Mouse (Mus musculus) midbrain, embryonic 16.5 days (tissue): ENCODE measurements around the gene Soat2. TPM values are rescaled to one million over a fixed set of nuclear protein-coding genes. Genes with fewer than 3 reads are reported as not detected.

Experiments used
- ATAC-seq: fragments of 200-750 bp; cut with Nextera tagmentation; 2 replicates; pipeline ENCODE4 v1.8.0; 2017; ENCODE audit warnings: moderate TSS enrichment
- H3K27ac ChIP-seq: fragments of 300-500 bp; sonication (generic); 2 replicates; pipeline ENCODE4 v1.5.1; 2014; ENCODE audit warnings: mild to moderate bottlenecking, low read length, mixed read lengths
- H3K27me3 ChIP-seq: fragments of 300-500 bp; sonication (generic); 2 replicates; pipeline ENCODE4 v1.6.1; 2014; ENCODE audit warnings: low read depth, low read length, mixed read lengths; ENCODE audit not compliant: control insufficient read depth, insufficient read depth
- H3K36me3 ChIP-seq: fragments of 300-500 bp; sonication (generic); 2 replicates; pipeline ENCODE4 v1.6.1; 2014; ENCODE audit warnings: mild to moderate bottlenecking, low read length, moderate library complexity, mixed read lengths; ENCODE audit not compliant: control insufficient read depth, insufficient read depth
- H3K4me1 ChIP-seq: fragments of 300-500 bp; sonication (generic); 2 replicates; pipeline ENCODE4 v1.6.1; 2014; ENCODE audit warnings: mild to moderate bottlenecking, low read length, mixed read lengths; ENCODE audit not compliant: control insufficient read depth, insufficient read depth
- H3K4me2 ChIP-seq: fragments of 300-500 bp; sonication (generic); 2 replicates; pipeline ENCODE4 v1.6.1; 2014; ENCODE audit warnings: mild to moderate bottlenecking, low read length, mixed read lengths
- H3K4me3 ChIP-seq: fragments of 300-500 bp; sonication (generic); 2 replicates; pipeline ENCODE4 v1.5.1; 2014; ENCODE audit warnings: low read depth, mild to moderate bottlenecking, low read length, moderate library complexity, mixed read lengths
- H3K9ac ChIP-seq: fragments of 300-500 bp; sonication (generic); 2 replicates; pipeline ENCODE4 v1.6.1; 2014; ENCODE audit warnings: low read depth, low read length, mixed read lengths
- H3K9me3 ChIP-seq: fragments of 300-500 bp; sonication (generic); replicated peaks from 2 replicates; pipeline ENCODE4 v1.6.1; 2014; ENCODE audit warnings: mild to moderate bottlenecking, low read length, mixed read lengths; ENCODE audit not compliant: control insufficient read depth, poor library complexity, severe bottlenecking
- WGBS: fragments of 180-500 bp; shearing (Covaris S2); extraction: QIAGEN DNeasy Blood & Tissue Kit; methylation state at CpG from one replicate; pipeline ENCODE4 v1.1.7; 2014; 5-methylcytosine and 5-hydroxymethylcytosine counted together
- polyA plus RNA-seq: library from polyadenylated mRNA; unstranded; fragments of >200 nt; fragmentation: Nextera tagmentation; extraction: Ambion mirVana; gene quantifications from 2 replicates; pipeline ENCODE4 v1.2.1, GENCODE M21; 2015

Gene Soat2
- 0.21 TPM in 1 of 2 replicates, not detected in the other for polyA plus RNA-seq

DNA sequence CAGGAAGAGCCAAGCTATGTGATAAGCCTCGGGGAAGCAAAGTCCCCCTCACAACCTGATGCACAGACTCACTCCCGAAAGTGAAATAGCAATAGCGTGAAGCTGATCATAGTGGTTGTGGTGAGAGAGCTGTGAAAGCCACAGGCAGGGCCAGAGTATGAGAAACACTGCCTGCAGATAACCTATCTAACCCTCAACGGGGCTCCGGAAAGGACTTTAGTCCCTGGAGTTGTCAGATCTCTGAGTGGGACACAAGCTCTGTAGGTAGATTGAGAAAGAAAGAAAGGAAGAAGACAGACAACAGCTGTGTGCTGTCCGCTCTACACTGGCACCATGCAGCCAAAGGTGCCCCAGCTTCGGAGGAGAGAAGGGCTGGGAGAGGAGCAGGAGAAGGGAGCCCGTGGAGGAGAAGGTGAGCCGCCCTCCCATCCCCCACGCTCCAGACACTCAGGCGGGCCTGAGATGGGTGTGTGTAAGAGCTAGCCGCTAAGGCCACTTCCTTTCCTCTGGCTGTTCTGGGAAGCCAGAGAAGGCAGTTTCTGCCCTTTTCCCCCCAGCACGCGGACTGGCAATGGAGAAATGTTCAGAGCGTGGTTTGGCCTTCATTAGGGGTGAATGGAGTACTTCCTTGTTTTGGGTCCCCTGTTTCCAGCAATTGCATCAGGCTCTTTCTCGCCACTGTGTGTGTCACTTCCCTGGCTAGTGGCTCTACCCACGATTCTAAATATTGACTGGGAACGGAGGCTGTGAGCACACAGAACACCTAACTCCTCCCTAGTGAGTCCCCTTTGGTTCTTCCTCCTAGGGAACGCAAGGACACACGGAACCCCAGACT is at the start of gene Soat2:
Gene Soat2, plus strand, starts transcription at position 226 of the 835 bp plus-strand sequence.
- Histone ChIP-seq H3K36me3 (no peaks in the 10 kb centered on the region), H3K9ac (no peak within 1 kb of the TSS), H3K9me3 (no peaks in the 10 kb centered on the region), H3K4me3 (no peak within 1 kb of the TSS), H3K27me3 (peaks cover 5% of the 10 kb centered on the region), H3K4me1 (no peaks in the 10 kb centered on the region), H3K4me2 (no peak within 1 kb of the TSS), H3K27ac (no peak within 1 kb of the TSS)
- ATAC-seq: no peak
- WGBS: 62% methylated on average over 20 of the region's 20 CpGs

GRCm38 (mm10) chr15:102100996-102101671 is 49.2 kb upstream of the Soat2 start:
- Histone ChIP-seq H3K9me3 (no peaks in the 10 kb centered on the region), H3K36me3 (0 out of 2 replicates have a peak, but pooled peaks cover 6% of the 10 kb centered on the region), H3K4me2 (peak overlapping the region; percentile 90), H3K9ac (peak overlapping the region; percentile 18; the same call in 1 of the 2 replicates), H3K4me3 (peak overlapping the region; percentile 56), H3K27me3 (peaks cover 16% of the 10 kb centered on the region), H3K27ac (peak overlapping the region; percentile 41; the same call in 1 of the 2 replicates), H3K4me1 (peaks cover 8% of the 10 kb centered on the region; the same call in 1 of the 2 replicates)
- 27% methylated on average over 10 of the region's 10 CpGs for WGBS
- no peak for ATAC-seq

DNA sequence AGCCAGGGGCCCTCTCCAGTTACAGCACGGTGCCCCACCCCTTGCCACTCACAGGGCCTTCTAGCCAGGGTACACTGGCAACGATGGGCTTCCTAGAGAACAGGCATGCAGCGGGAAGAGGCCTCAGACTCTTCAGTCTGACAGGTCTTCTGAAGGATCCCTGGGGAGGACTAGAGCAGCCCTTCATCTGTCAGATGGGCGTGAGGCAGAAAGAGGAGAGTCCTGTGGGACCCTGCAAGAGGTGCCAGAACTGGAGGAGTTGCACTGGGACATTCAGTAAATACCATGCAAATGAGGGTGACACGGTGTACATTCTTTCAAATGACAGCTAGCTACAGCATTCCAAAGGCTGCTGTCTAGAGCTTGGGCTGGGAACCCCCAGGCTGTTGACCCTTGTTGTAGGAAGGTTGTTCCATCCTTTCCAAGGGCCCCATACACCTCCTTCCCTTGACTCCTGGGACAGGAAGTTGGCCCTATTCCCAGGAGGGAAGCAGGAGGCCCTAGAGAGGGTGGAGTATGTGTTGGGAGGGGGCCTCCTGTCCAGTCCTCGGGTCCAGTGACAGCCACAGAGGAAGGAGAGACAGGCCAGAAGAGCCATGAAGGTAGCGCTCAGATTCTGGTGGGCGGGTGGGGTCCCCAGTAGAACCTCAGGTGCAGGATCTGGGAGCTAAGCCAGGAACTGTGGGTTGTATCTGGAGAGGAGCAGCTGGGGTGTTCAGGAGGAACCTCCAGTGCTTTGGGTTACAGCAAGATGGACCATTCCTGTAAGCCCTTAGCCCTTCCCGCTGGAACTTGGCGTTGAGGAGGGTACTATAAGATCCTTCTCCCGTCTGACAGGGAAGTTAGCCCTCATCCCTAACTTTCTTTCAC is 48.4 kb upstream of the Soat2 start:
- WGBS: 37% methylated on average over 11 of the region's 11 CpGs
- no peak for ATAC-seq
- H3K4me3 ChIP-seq: no peak overlapping the region
- H3K9ac ChIP-seq: peak overlapping the region; percentile 18; the same call in 1 of the 2 replicates
- peak overlapping the region; percentile 61; the same call in 1 of the 2 replicates for H3K27ac ChIP-seq
- no peaks in the 10 kb centered on the region for H3K9me3 ChIP-seq
- H3K4me2 ChIP-seq: peak overlapping the region; percentile 9; the same call in 1 of the 2 replicates
- peaks cover 13% of the 10 kb centered on the region; the same call in 1 of the 2 replicates for H3K4me1 ChIP-seq
- H3K36me3 ChIP-seq: 0 out of 2 replicates have a peak, but pooled peaks cover 6% of the 10 kb centered on the region
- peaks cover 23% of the 10 kb centered on the region for H3K27me3 ChIP-seq

- H3K4me3 ChIP-seq: peak overlapping the region; percentile 10
- no peak for ATAC-seq
- 0 out of 2 replicates have a peak, but pooled peaks cover 2% of the 10 kb centered on the region for H3K36me3 ChIP-seq
- H3K9ac ChIP-seq: no peak overlapping the region
- peak overlapping the region; percentile 61; the same call in 1 of the 2 replicates for H3K27ac ChIP-seq
- 13% methylated on average over 5 of the region's 6 CpGs for WGBS
- H3K27me3 ChIP-seq: peaks cover 25% of the 10 kb centered on the region
- no peaks in the 10 kb centered on the region for H3K9me3 ChIP-seq
- peaks cover 19% of the 10 kb centered on the region for H3K4me1 ChIP-seq
- peak overlapping the region; percentile 9; the same call in 1 of the 2 replicates for H3K4me2 ChIP-seq
Observed at GRCm38 (mm10) chr15:102102548-102103121, 47.7 kb upstream of the Soat2 start.

DNA sequence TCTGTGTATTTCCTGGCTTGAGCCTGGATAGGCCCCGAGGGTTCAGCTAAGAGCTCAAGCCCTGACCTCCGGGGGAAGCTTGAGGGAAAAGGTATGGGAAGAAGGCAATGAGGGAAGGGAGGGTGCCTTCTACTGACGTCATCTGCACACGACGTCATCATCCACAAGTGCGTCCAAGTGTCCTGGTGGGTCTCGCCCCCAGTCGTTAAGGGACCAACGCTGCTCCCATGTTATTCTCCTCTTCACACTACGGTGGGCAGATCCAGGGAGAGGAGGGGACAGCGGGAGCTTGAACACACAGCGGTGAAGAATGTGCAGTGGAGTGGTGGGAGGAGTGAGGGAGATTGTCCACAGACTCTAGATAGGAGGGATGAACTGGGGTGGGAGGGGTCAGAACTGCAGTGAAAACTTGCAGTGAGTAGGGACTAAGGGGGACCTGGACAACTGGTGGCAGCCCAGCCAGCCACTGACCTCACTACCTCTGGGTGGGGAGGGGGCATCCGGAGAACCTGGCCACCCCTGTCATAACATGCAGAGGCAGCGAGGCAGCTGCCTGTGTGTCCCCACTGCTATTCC is 46.9 kb upstream of the Soat2 start:
- peak overlapping the region; percentile 8; the same call in 1 of the 2 replicates for H3K27ac ChIP-seq
- H3K4me2 ChIP-seq: peak overlapping the region; percentile 10; the same call in 1 of the 2 replicates
- WGBS: 4% methylated on average over 14 of the region's 14 CpGs
- no peaks in the 10 kb centered on the region for H3K36me3 ChIP-seq
- peaks cover 25% of the 10 kb centered on the region for H3K27me3 ChIP-seq
- no peaks in the 10 kb centered on the region for H3K9me3 ChIP-seq
- peaks cover 19% of the 10 kb centered on the region for H3K4me1 ChIP-seq
- H3K9ac ChIP-seq: no peak overlapping the region
- H3K4me3 ChIP-seq: peak overlapping the region; percentile 10
- ATAC-seq: no peak

DNA sequence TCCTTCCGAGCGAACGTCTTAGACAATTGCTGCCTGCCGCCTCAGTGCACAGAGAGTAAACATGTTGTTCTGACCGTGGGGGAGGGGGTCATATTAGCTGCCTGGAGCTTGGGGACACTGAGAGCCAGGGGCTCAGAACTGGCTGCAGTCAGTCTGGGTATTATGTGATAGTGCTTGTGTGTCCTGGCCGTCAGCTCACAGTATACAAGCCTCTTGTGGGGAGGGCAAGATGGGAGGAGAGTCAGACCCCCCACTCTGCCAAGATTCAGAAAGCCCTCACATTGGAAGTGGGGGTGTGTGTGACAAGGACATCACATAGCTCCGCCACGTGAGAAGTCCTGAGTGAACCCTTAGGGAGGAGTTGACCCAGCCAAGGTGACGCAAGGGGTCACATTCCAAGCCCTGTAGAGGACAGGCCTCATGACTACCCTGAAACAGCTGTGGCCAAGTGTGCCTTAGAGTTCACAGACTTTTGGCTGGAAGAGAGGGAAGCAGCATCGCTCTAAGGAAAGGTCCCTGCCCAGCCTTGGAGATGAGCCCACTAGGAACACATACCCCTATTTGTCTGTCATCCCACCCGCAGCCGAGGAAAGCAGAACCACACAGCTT is 46.3 kb upstream of the Soat2 start:
- Histone ChIP-seq H3K36me3 (no peaks in the 10 kb centered on the region), H3K4me2 (no peak overlapping the region), H3K27me3 (peaks cover 25% of the 10 kb centered on the region), H3K9me3 (no peaks in the 10 kb centered on the region), H3K9ac (no peak overlapping the region), H3K4me3 (no peak overlapping the region), H3K4me1 (peaks cover 19% of the 10 kb centered on the region), H3K27ac (no peak overlapping the region)
- no peak for ATAC-seq
- WGBS: 30% methylated on average over 12 of the region's 12 CpGs

GRCm38 (mm10) chr15:102105360-102105759 is 45.0 kb upstream of the Soat2 start:
- no peak for ATAC-seq
- H3K9ac ChIP-seq: no peak overlapping the region
- H3K4me3 ChIP-seq: no peak overlapping the region
- 45% methylated on average over 5 of the region's 5 CpGs for WGBS
- peaks cover 23% of the 10 kb centered on the region for H3K27me3 ChIP-seq
- no peak overlapping the region for H3K4me2 ChIP-seq
- H3K36me3 ChIP-seq: no peaks in the 10 kb centered on the region
- H3K9me3 ChIP-seq: no peaks in the 10 kb centered on the region
- no peak overlapping the region for H3K27ac ChIP-seq
- peaks cover 14% of the 10 kb centered on the region for H3K4me1 ChIP-seq
